Mouse (Mus musculus): Measurements from ENCODE around the gene Gsx1. TPM values are rescaled to one million over a fixed set of nuclear protein-coding genes. Genes with fewer than 3 reads are reported as not detected.

Gene Gsx1
- total RNA-seq, 1 experiment, result not detected

DNA sequence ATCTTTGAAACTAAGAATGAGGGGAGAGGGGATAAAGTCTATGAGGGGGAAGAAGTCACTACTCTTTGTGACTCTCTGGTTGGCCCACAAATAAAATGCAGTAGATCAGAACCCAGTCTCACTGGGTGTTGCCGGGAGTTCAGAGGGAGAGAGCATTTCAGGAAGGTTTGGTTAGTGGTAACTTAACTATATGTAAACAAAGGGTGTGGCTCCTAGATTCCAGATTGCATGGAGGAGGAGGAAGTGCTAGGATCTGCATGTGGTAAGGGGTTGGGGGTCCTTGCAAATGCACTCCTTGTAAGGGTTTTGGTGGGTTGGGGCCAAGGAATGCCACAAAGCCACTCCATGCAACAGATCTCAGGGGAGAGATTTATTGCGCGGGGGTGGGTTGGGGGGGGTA is 32.1 kb upstream of the Gsx1 start:
- in situ Hi-C loops (cut with MboI; ENCODE audit: low sequenced_read_pairs in 2 of 2, unreplicated experiment in 2 of 2), result no loop called here
- Histone ChIP-seq H3K9ac (ENCODE audit: insufficient read depth, low read depth, low read length, poor library complexity, severe bottlenecking) (peak overlapping the region; percentile 66; the same call in 1 of the 2 replicates), H3K4me1 (ENCODE audit: control insufficient read depth in 2 of 2, insufficient read depth in 2 of 2, low read length in 2 of 2, poor library complexity in 1 of 2) (peaks cover 7 to 27% of the 10 kb centered on the region in 2 experiments), H3K27ac (ENCODE audit: insufficient read depth, low read depth, low read length, poor library complexity, severe bottlenecking) (peak overlapping the region; percentile 99; the same call in 1 of the 2 replicates), H3K4me3 (ENCODE audit: insufficient read depth in 1 of 2, low read depth in 1 of 2, low read length in 2 of 2, poor library complexity in 1 of 2, severe bottlenecking in 1 of 2) (no peak overlapping the region; a peak in 1 of 4 replicates), H3K9me3 (ENCODE audit: control insufficient read depth, insufficient read depth, low read depth, low read length) (no peaks in the 10 kb centered on the region), H3K36me3 (ENCODE audit: control insufficient read depth, insufficient read depth, low read length, poor library complexity, severe bottlenecking) (no peaks in the 10 kb centered on the region)
- no peak for TF ChIP-seq CHD2 (IDR thresholded peaks at IDR 0.05; ENCODE audit: low read depth, low read length)
- TF ChIP-seq MAFK (IDR thresholded peaks at IDR 0.05; ENCODE audit: insufficient read depth, low read depth, low read length), result no peak
- no peak for TF ChIP-seq HCFC1 (IDR thresholded peaks at IDR 0.05; ENCODE audit: borderline replicate concordance, insufficient read depth, low read length)
- TF ChIP-seq ZC3H11A (IDR thresholded peaks at IDR 0.05; ENCODE audit: borderline replicate concordance, low read depth, low read length), result no peak
- TF ChIP-seq ZNF384 (IDR thresholded peaks at IDR 0.05; ENCODE audit: low read depth, low read length), result no peak
- DNase-seq (ENCODE audit: low read depth, low spot score), result no peak

DNA sequence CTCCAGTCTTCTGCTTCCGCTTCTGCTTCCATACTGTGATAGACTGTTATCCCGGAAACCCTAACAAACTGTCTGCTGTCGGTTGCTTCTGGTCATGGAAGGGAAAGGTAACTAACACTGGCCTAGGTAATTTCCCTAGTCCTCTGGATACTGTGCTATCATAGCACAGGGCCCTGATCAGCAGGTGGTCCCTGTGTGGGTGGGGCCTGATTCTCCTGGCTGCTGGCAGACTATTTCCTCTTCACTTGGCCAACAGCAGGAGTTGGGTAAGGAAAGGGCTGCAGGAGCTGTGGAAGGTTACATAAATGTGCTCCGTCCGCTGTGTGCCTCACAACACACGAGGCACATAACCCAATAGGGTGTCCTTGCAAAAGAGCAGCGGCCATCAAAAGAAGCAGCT is 31.1 kb upstream of the Gsx1 start:
- H3K9me3 ChIP-seq (ENCODE audit: control insufficient read depth, insufficient read depth, low read depth, low read length), result no peaks in the 10 kb centered on the region
- DNase-seq (ENCODE audit: low read depth, low spot score), result no peak
- H3K4me3 ChIP-seq (ENCODE audit: insufficient read depth in 1 of 2, low read depth in 1 of 2, low read length in 2 of 2, poor library complexity in 1 of 2, severe bottlenecking in 1 of 2), result no peak overlapping the region
- no peaks in the 10 kb centered on the region for H3K36me3 ChIP-seq (ENCODE audit: control insufficient read depth, insufficient read depth, low read length, poor library complexity, severe bottlenecking)
- in situ Hi-C loops (cut with MboI; ENCODE audit: low sequenced_read_pairs in 2 of 2, unreplicated experiment in 2 of 2), result no loop called here
- no peak for TF ChIP-seq ZNF384 (IDR thresholded peaks at IDR 0.05; ENCODE audit: low read depth, low read length)
- TF ChIP-seq MAFK (IDR thresholded peaks at IDR 0.05; ENCODE audit: insufficient read depth, low read depth, low read length), result no peak
- TF ChIP-seq HCFC1 (IDR thresholded peaks at IDR 0.05; ENCODE audit: borderline replicate concordance, insufficient read depth, low read length), result no peak
- no peak for TF ChIP-seq CHD2 (IDR thresholded peaks at IDR 0.05; ENCODE audit: low read depth, low read length)
- TF ChIP-seq ZC3H11A (IDR thresholded peaks at IDR 0.05; ENCODE audit: borderline replicate concordance, low read depth, low read length), result no peak
- no peak overlapping the region; the same call in 1 of the 2 replicates for H3K9ac ChIP-seq (ENCODE audit: insufficient read depth, low read depth, low read length, poor library complexity, severe bottlenecking)
- peak overlapping the region; percentile 99; the same call in 1 of the 2 replicates for H3K27ac ChIP-seq (ENCODE audit: insufficient read depth, low read depth, low read length, poor library complexity, severe bottlenecking)
- peaks cover 7 to 27% of the 10 kb centered on the region in 2 experiments for H3K4me1 ChIP-seq (ENCODE audit: control insufficient read depth in 2 of 2, insufficient read depth in 2 of 2, low read length in 2 of 2, poor library complexity in 1 of 2)

DNA sequence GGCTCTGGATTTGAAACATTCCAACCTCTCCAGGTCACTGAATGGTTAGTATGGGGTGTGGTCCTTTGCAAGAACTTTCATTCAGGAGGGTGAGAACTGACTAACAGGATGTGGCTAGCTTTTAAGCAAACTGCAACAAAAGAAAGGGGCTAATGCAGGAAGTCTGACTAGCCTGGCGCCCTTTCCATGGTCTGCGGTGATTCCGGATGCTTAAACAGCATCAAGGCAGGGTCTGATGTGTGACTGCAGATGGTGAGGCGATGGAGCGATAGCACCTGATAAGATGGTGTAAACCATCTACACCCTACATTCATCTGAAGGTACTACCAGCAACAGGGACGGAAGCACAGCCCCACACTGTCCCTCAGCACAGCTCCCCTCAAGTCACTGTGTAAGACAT is 29.2 kb upstream of the Gsx1 start:
- no peaks in the 10 kb centered on the region for H3K9me3 ChIP-seq (ENCODE audit: control insufficient read depth, insufficient read depth, low read depth, low read length)
- no peak overlapping the region; a peak in 1 of 4 replicates for H3K4me3 ChIP-seq (ENCODE audit: insufficient read depth in 1 of 2, low read depth in 1 of 2, low read length in 2 of 2, poor library complexity in 1 of 2, severe bottlenecking in 1 of 2)
- DNase-seq (ENCODE audit: low read depth, low spot score), result no peak
- H3K4me1 ChIP-seq (ENCODE audit: control insufficient read depth in 2 of 2, insufficient read depth in 2 of 2, low read length in 2 of 2, poor library complexity in 1 of 2), result peaks cover 4 to 27% of the 10 kb centered on the region in 2 experiments
- peak overlapping the region; percentile 64; the same call in 1 of the 2 replicates for H3K27ac ChIP-seq (ENCODE audit: insufficient read depth, low read depth, low read length, poor library complexity, severe bottlenecking)
- in situ Hi-C loops (cut with MboI; ENCODE audit: low sequenced_read_pairs in 2 of 2, unreplicated experiment in 2 of 2), result no loop called here
- H3K36me3 ChIP-seq (ENCODE audit: control insufficient read depth, insufficient read depth, low read length, poor library complexity, severe bottlenecking), result no peaks in the 10 kb centered on the region
- peak overlapping the region; percentile 19; the same call in 1 of the 2 replicates for H3K9ac ChIP-seq (ENCODE audit: insufficient read depth, low read depth, low read length, poor library complexity, severe bottlenecking)
- no peak for TF ChIP-seq CHD2 (IDR thresholded peaks at IDR 0.05; ENCODE audit: low read depth, low read length)
- no peak for TF ChIP-seq HCFC1 (IDR thresholded peaks at IDR 0.05; ENCODE audit: borderline replicate concordance, insufficient read depth, low read length)
- no peak for TF ChIP-seq MAFK (IDR thresholded peaks at IDR 0.05; ENCODE audit: insufficient read depth, low read depth, low read length)
- TF ChIP-seq ZC3H11A (IDR thresholded peaks at IDR 0.05; ENCODE audit: borderline replicate concordance, low read depth, low read length), result no peak
- TF ChIP-seq ZNF384 (IDR thresholded peaks at IDR 0.05; ENCODE audit: low read depth, low read length), result no peak

DNA sequence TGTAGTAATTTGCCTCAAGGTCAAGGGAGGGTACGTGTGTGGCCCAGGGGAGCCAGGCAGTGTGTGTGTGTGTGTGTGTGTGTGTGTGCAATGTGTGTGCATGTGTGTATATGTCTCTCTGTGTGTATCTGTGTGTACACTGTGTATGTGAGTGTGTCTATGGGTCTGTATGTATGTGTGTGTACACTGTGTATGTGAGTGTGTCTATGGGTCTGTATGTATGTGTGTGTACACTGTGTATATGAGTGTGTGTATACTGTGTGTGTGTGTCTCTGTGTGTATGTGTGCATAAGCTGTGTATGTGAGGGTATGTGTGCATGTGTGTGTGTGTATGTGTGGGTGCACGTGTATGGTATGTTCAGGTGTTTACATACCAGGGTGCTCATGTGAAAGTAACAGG is 28.7 kb upstream of the Gsx1 start:
- in situ Hi-C loops (cut with MboI; ENCODE audit: low sequenced_read_pairs in 2 of 2, unreplicated experiment in 2 of 2), result no loop called here
- H3K36me3 ChIP-seq (ENCODE audit: control insufficient read depth, insufficient read depth, low read length, poor library complexity, severe bottlenecking), result no peaks in the 10 kb centered on the region
- no peaks in the 10 kb centered on the region for H3K9me3 ChIP-seq (ENCODE audit: control insufficient read depth, insufficient read depth, low read depth, low read length)
- H3K27ac ChIP-seq (ENCODE audit: insufficient read depth, low read depth, low read length, poor library complexity, severe bottlenecking), result peak overlapping the region; percentile 64; the same call in 1 of the 2 replicates
- TF ChIP-seq ZC3H11A (IDR thresholded peaks at IDR 0.05; ENCODE audit: borderline replicate concordance, low read depth, low read length) (no peak), ZNF384 (IDR thresholded peaks at IDR 0.05; ENCODE audit: low read depth, low read length) (no peak), MAFK (IDR thresholded peaks at IDR 0.05; ENCODE audit: insufficient read depth, low read depth, low read length) (no peak)
- peaks cover 3 to 27% of the 10 kb centered on the region in 2 experiments; a peak in 3 of 4 replicates for H3K4me1 ChIP-seq (ENCODE audit: control insufficient read depth in 2 of 2, insufficient read depth in 2 of 2, low read length in 2 of 2, poor library complexity in 1 of 2)
- no peak overlapping the region; a peak in 1 of 4 replicates for H3K4me3 ChIP-seq (ENCODE audit: insufficient read depth in 1 of 2, low read depth in 1 of 2, low read length in 2 of 2, poor library complexity in 1 of 2, severe bottlenecking in 1 of 2)
- H3K9ac ChIP-seq (ENCODE audit: insufficient read depth, low read depth, low read length, poor library complexity, severe bottlenecking), result peak overlapping the region; percentile 19; the same call in 1 of the 2 replicates
- DNase-seq (ENCODE audit: low read depth, low spot score), result no peak
